In genomic region chr6:83399790-83400189, GRCm38 (mm10) we compare ENCODE assay signal across 17 mouse cellular contexts.
"Had no signal": no experiment of that assay in that cellular context is flagged by ENCODE, and none has a peak within 500 bp of the region (broad histone marks: within the 10 kb centered on the region; RNA-seq: fewer than 3 reads in every experiment).

No protein-coding gene starts in this region.

- H3K4me2 ChIP-seq: intestine, embryonic 15.5 days; kidney, embryonic 15.5 days; limb, embryonic 12.5 days; liver, embryonic 12.5 days; midbrain, embryonic 13.5 days had no signal

- H3K4me1 ChIP-seq: intestine, embryonic 15.5 days; limb, embryonic 12.5 days; midbrain, embryonic 10.5 days had no signal

- H3K27me3 ChIP-seq: intestine, embryonic 15.5 days; kidney, embryonic 15.5 days; limb, embryonic 12.5 days; liver, embryonic 12.5 days; megakaryocyte, embryonic 14.5 days; midbrain, embryonic 13.5 days had no signal

- H3K9ac ChIP-seq: intestine, embryonic 15.5 days; kidney, embryonic 15.5 days; limb, embryonic 12.5 days; liver, embryonic 12.5 days; midbrain, embryonic 13.5 days had no signal

- H3K9me3 ChIP-seq: intestine, embryonic 15.5 days; kidney, embryonic 15.5 days; limb, embryonic 12.5 days; liver, embryonic 12.5 days; megakaryocyte, embryonic 14.5 days; midbrain, embryonic 10.5 days; midbrain, embryonic 13.5 days had no signal

- DNase-seq: kidney, adult 11 months; kidney, adult 8-10 months; kidney, postnatal 10 days; kidney, postnatal 36 days; layer of hippocampus, postnatal 36 days; liver; thymus, adult 18-20 months; thymus, postnatal 36 days had no signal

- H3K27ac ChIP-seq: intestine, embryonic 15.5 days; kidney, embryonic 15.5 days; left cerebral cortex, adult 2 months; limb, embryonic 12.5 days; liver, embryonic 12.5 days; macrophage; midbrain, embryonic 10.5 days; midbrain, embryonic 13.5 days had no signal

- H3K4me3 ChIP-seq: intestine, embryonic 15.5 days; kidney, embryonic 15.5 days; left cerebral cortex, adult 2 months; limb, embryonic 12.5 days; liver, embryonic 12.5 days; megakaryocyte, embryonic 14.5 days; midbrain, embryonic 10.5 days; midbrain, embryonic 13.5 days had no signal

- ATAC-seq: intestine, embryonic 15.5 days; liver, embryonic 12.5 days; midbrain, embryonic 13.5 days had no signal
